Comparison of ENCODE assay signal across 9 mouse cellular contexts in the genomic region with DNA sequence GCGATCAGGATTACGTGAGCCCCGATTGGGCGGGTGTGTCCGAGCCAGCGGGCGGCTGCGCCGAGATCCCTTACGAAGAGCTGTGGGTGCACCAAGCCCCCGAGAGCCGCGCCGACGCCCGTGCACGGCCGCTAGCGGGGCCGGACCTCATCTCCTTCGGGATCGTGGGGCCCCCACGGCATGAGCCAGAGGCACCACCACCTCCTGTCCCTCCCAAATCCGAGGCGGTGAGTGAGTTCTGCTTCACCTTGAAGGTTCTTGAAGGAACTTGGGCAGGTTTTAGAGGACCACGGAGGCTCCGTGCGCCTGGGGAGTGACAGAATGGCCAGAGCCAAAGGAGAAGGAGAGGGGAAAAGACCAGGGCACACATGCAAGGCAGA. TPM values are rescaled to one million over a fixed set of nuclear protein-coding genes. Genes with fewer than 3 reads are reported as not detected.
DNase-seq lines count a peak whose midpoint lies in the region; ATAC-seq and TF ChIP-seq lines count a peak whose summit lies in the region.
"Had no signal": no experiment of that assay in that cellular context is flagged by ENCODE, and none has a peak within 500 bp of the region (broad histone marks: within the 10 kb centered on the region; RNA-seq: fewer than 3 reads in every experiment).

No protein-coding gene starts in this region.

- intact Hi-C loops in heart, postnatal 25 days (cut with DNase I), result loop anchor here (5.0 kb wide), 1 partner anchor 287 kb away; no protein-coding TSS in a partner anchor
- intact Hi-C loops in left cerebral cortex, postnatal 14 days (cut with DNase I), result loop anchor here (10.0 kb wide), 1 partner anchor 290 kb away; no protein-coding TSS in a partner anchor

- peak overlapping the region; percentile 60 for H3K4me3 ChIP-seq in heart, embryonic 11.5 days (ENCODE audit: low read depth, low read length)
- H3K4me3 ChIP-seq in E14TG2a.4 (replicated peaks; ENCODE audit: low read length), result peak overlapping the region; percentile 85
- peak overlapping the region; percentile 47 for H3K4me3 ChIP-seq in forebrain, embryonic 13.5 days
- H3K4me3 ChIP-seq in liver, embryonic 13.5 days (replicated peaks), result peak overlapping the region; percentile 54

- H3K9ac ChIP-seq in heart, embryonic 11.5 days (ENCODE audit: low read depth, low read length), result peak overlapping the region; percentile 59; the same call in 1 of the 2 replicates
- peak overlapping the region; percentile 68 for H3K9ac ChIP-seq in forebrain, embryonic 13.5 days
- H3K9ac ChIP-seq in liver, embryonic 13.5 days, result 0 out of 2 replicates have a peak overlapping the region, but pooled peaks have one; percentile 36

- no peak overlapping the region for H3K27ac ChIP-seq in heart, embryonic 11.5 days (ENCODE audit: low read depth, low read length)
- no peak overlapping the region for H3K27ac ChIP-seq in forebrain, embryonic 13.5 days
- no peak overlapping the region for H3K27ac ChIP-seq in liver, embryonic 13.5 days

- H3K36me3 ChIP-seq in heart, embryonic 11.5 days (ENCODE audit: control insufficient read depth, insufficient read depth, low read length), result peaks cover 18% of the 10 kb centered on the region
- peaks cover 34% of the 10 kb centered on the region for H3K36me3 ChIP-seq in E14TG2a.4 (ENCODE audit: insufficient read depth, low read length)
- H3K36me3 ChIP-seq in forebrain, embryonic 13.5 days (ENCODE audit: poor library complexity, severe bottlenecking), result peaks cover 81% of the 10 kb centered on the region
- H3K36me3 ChIP-seq in liver, embryonic 13.5 days, result peaks cover 31% of the 10 kb centered on the region

- DNase-seq in heart, postnatal 25 days (ENCODE audit: low spot score), result no peak
- no peak for DNase-seq in liver, embryonic 13.5 days
- DNase-seq in Muller cell, postnatal 12 days (ENCODE audit: inconsistent ontology term), result no peak
- no peak for DNase-seq in left cerebral cortex, postnatal 14 days (ENCODE audit: low spot score in 2 of 2)
- no peak for DNase-seq in cerebellum, adult 18-20 months
- DNase-seq: cerebellum, adult 9-10 months had no signal

- TF ChIP-seq CTCF in E14TG2a.4 (conservative IDR thresholded peaks at IDR 0.05; ENCODE audit: low read length), result no peak

- peaks cover 60% of the 10 kb centered on the region for H3K27me3 ChIP-seq in heart, embryonic 11.5 days (ENCODE audit: control insufficient read depth, insufficient read depth, low read length)
- H3K27me3 ChIP-seq in E14TG2a.4 (ENCODE audit: insufficient read depth, low read length), result peaks cover 56% of the 10 kb centered on the region
- peaks cover 29% of the 10 kb centered on the region for H3K27me3 ChIP-seq in forebrain, embryonic 13.5 days
- H3K27me3 ChIP-seq in liver, embryonic 13.5 days, result peaks cover 67% of the 10 kb centered on the region

- no peak; the same call in 1 of the 2 replicates for ATAC-seq in heart, embryonic 11.5 days (replicated peaks; ENCODE audit: insufficient number of reproducible peaks, low FRiP score, low TSS enrichment)
- no peak for ATAC-seq in forebrain, embryonic 13.5 days
- ATAC-seq in liver, embryonic 13.5 days (ENCODE audit: low read depth), result 0 out of 2 replicates have a peak, but pooled peaks have one; percentile 3

- WGBS in heart, embryonic 11.5 days (ENCODE audit: insufficient replicate concordance), result under 1% methylated on average over 28 of the region's 28 CpGs
- 4% methylated on average over 28 of the region's 28 CpGs for WGBS in forebrain, embryonic 13.5 days
- WGBS in liver, embryonic 13.5 days (ENCODE audit: insufficient replicate concordance), result 2% methylated on average over 25 of the region's 28 CpGs

- H3K4me1 ChIP-seq in heart, embryonic 11.5 days (ENCODE audit: control insufficient read depth, insufficient read depth, low read length), result peaks cover 10% of the 10 kb centered on the region
- peaks cover 52% of the 10 kb centered on the region for H3K4me1 ChIP-seq in E14TG2a.4 (replicated peaks; ENCODE audit: low read depth, low read length)
- peaks cover 40% of the 10 kb centered on the region for H3K4me1 ChIP-seq in forebrain, embryonic 13.5 days
- H3K4me1 ChIP-seq in liver, embryonic 13.5 days (replicated peaks), result peaks cover 35% of the 10 kb centered on the region

- peak overlapping the region; percentile 98 for H3K4me2 ChIP-seq in heart, embryonic 11.5 days
- peak overlapping the region; percentile 75 for H3K4me2 ChIP-seq in forebrain, embryonic 13.5 days
- peak overlapping the region; percentile 73 for H3K4me2 ChIP-seq in liver, embryonic 13.5 days

- H3K9me3 ChIP-seq in heart, embryonic 11.5 days (replicated peaks; ENCODE audit: control insufficient read depth, low read length), result no peaks in the 10 kb centered on the region
- no peaks in the 10 kb centered on the region for H3K9me3 ChIP-seq in E14TG2a.4 (ENCODE audit: low read length)
- H3K9me3 ChIP-seq in forebrain, embryonic 13.5 days (replicated peaks), result no peaks in the 10 kb centered on the region
- no peaks in the 10 kb centered on the region for H3K9me3 ChIP-seq in liver, embryonic 13.5 days (replicated peaks)

RNA-seq across cellular contexts. Expression of gene 3110082J24Rik, which starts 8.9 kb away (rescaled TPM):
- not detected in 2 replicates for polyA plus RNA-seq in heart, embryonic 11.5 days (2014; fragmentation: Nextera tagmentation; extraction: Ambion mirVana)
- total RNA-seq in heart, postnatal 25 days (2021), result not detected
- 6.3 and 9.1 TPM in 2 replicates for polyA plus RNA-seq in forebrain, embryonic 13.5 days (2015; fragmentation: Nextera tagmentation; extraction: Ambion mirVana)
- polyA plus RNA-seq in liver, embryonic 13.5 days (2015; fragmentation: Nextera tagmentation; extraction: Ambion mirVana), result not detected in 2 replicates
- 1 to 10 TPM; 2.1 to 3.7 TPM for total RNA-seq in left cerebral cortex, postnatal 14 days (2021)

RNA-seq across cellular contexts. Expression of gene Garem2, which starts 9.8 kb away (rescaled TPM):
- polyA plus RNA-seq in heart, embryonic 11.5 days (2014; fragmentation: Nextera tagmentation; extraction: Ambion mirVana), result 0.21 and 0.23 TPM in 2 replicates
- total RNA-seq in heart, postnatal 25 days (2021), result under 1 TPM; 0.05 to 0.11 TPM
- 14.4 and 14.8 TPM in 2 replicates for polyA plus RNA-seq in forebrain, embryonic 13.5 days (2015; fragmentation: Nextera tagmentation; extraction: Ambion mirVana)
- 0.03 TPM in 2 replicates for polyA plus RNA-seq in liver, embryonic 13.5 days (2015; fragmentation: Nextera tagmentation; extraction: Ambion mirVana)
- 10 to 100 TPM; 11.4 to 12.6 TPM for total RNA-seq in left cerebral cortex, postnatal 14 days (2021)

RNA-seq across cellular contexts. Expression of gene Hadha, which starts 40.2 kb away (rescaled TPM):
- polyA plus RNA-seq in heart, embryonic 11.5 days (2014; fragmentation: Nextera tagmentation; extraction: Ambion mirVana), result 129 and 172 TPM in 2 replicates
- 1,000 to 10,000 TPM; 1,064 to 1,096 TPM for total RNA-seq in heart, postnatal 25 days (2021)
- 81.1 and 87.6 TPM in 2 replicates for polyA plus RNA-seq in forebrain, embryonic 13.5 days (2015; fragmentation: Nextera tagmentation; extraction: Ambion mirVana)
- polyA plus RNA-seq in liver, embryonic 13.5 days (2015; fragmentation: Nextera tagmentation; extraction: Ambion mirVana), result 79.5 and 91.8 TPM in 2 replicates
- total RNA-seq in left cerebral cortex, postnatal 14 days (2021), result 10 to 100 TPM; 64.1 to 67.8 TPM

RNA-seq across cellular contexts. Expression of gene Hadhb, which starts 40.3 kb away (rescaled TPM):
- 268 and 306 TPM in 2 replicates for polyA plus RNA-seq in heart, embryonic 11.5 days (2014; fragmentation: Nextera tagmentation; extraction: Ambion mirVana)
- 1,000 to 10,000 TPM; 1,651 to 1,795 TPM for total RNA-seq in heart, postnatal 25 days (2021)
- polyA plus RNA-seq in forebrain, embryonic 13.5 days (2015; fragmentation: Nextera tagmentation; extraction: Ambion mirVana), result 80.2 and 83.9 TPM in 2 replicates
- 124 and 143 TPM in 2 replicates for polyA plus RNA-seq in liver, embryonic 13.5 days (2015; fragmentation: Nextera tagmentation; extraction: Ambion mirVana)
- total RNA-seq in left cerebral cortex, postnatal 14 days (2021), result 10 to 100 TPM; 71.3 to 78.6 TPM

RNA-seq across cellular contexts. Expression of gene Tyms, which starts 41.3 kb away (rescaled TPM):
- 158 and 173 TPM in 2 replicates for polyA plus RNA-seq in heart, embryonic 11.5 days (2014; fragmentation: Nextera tagmentation; extraction: Ambion mirVana)
- total RNA-seq in heart, postnatal 25 days (2021), result 1 to 10 TPM; 2.4 to 5.2 TPM
- polyA plus RNA-seq in forebrain, embryonic 13.5 days (2015; fragmentation: Nextera tagmentation; extraction: Ambion mirVana), result 213 and 233 TPM in 2 replicates
- 272 and 296 TPM in 2 replicates for polyA plus RNA-seq in liver, embryonic 13.5 days (2015; fragmentation: Nextera tagmentation; extraction: Ambion mirVana)
- total RNA-seq in left cerebral cortex, postnatal 14 days (2021), result 1 to 10 TPM; 4.1 to 4.2 TPM

Comparison
In these comparisons a context has a peak if more than half of its experiments do, and no peak if none do; other contexts are left out.
1. RNA of gene Garem2, which starts 9.8 kb away (polyA plus RNA-seq): 14.4 to 14.8 TPM in forebrain, embryonic 13.5 days; 0.21 to 0.23 TPM in heart, embryonic 11.5 days and 0.03 TPM in liver, embryonic 13.5 days; every median in the first group is over 10 times any median in the second.
2. Peak in every context shown above with its lines, with median percentiles within 50 percentile points of each other: H3K4me2 ChIP-seq, H3K4me3 ChIP-seq and H3K9ac ChIP-seq.